Mouse (Mus musculus): Measurements from ENCODE around the gene Vmn2r103.

DNA sequence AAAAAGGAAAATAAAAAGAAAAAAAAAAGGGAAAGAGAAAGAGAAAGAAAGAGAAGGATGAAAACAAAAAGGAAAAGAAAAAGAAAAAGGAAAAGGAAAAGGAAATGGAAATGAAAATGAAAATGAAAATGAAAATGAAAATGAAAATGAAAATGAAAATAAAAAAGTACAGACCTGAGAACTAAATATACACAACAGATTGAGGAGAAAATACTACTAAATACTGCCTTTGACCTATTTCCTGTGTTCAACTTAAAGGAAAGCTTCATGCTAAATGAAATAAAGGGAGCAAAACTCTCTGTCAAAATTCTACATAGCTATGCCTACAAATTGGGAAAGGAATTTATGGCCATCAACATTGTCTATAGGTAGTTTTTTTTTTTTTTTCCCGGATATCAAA lies 16.1 kb downstream of the Vmn2r103 start:
- TF ChIP-seq CTCF (conservative IDR thresholded peaks at IDR 0.05; ENCODE audit: insufficient read depth, insufficient read length, low read depth, low read length) (no peak), POLR2A (IDR thresholded peaks at IDR 0.05; ENCODE audit: low read depth, low read length) (no peak)

Measured in kidney, adult 2 months (tissue).